Mouse (Mus musculus) forebrain, embryonic 15.5 days (tissue): Measurements from ENCODE around the gene 2310022B05Rik. TPM values are rescaled to one million over a fixed set of nuclear protein-coding genes. Genes with fewer than 3 reads are reported as not detected.
A peak's percentile ranks its signal among the peaks of the same experiment; 100 is the strongest.

Source experiments
- ATAC-seq: fragments of 200-750 bp; cut with Nextera tagmentation; replicated peaks from 2 replicates; pipeline ENCODE4 v1.8.0; 2017; ENCODE audit warnings: mild to moderate bottlenecking, moderate TSS enrichment, moderate library complexity
- H3K27ac ChIP-seq: fragments of 300-500 bp; sonication (generic); replicated peaks from 2 replicates; pipeline ENCODE4 v1.5.1; 2015; ENCODE audit warnings: mild to moderate bottlenecking, inconsistent platforms
- H3K27me3 ChIP-seq: fragments of 300-500 bp; sonication (generic); 2 replicates; pipeline ENCODE4 v1.6.1; 2015; ENCODE audit warnings: inconsistent platforms
- H3K36me3 ChIP-seq: fragments of 300-500 bp; sonication (generic); 2 replicates; pipeline ENCODE4 v1.6.1; 2015; ENCODE audit warnings: mild to moderate bottlenecking, inconsistent platforms
- H3K4me1 ChIP-seq: fragments of 300-500 bp; sonication (generic); 2 replicates; pipeline ENCODE4 v1.6.1; 2015; ENCODE audit warnings: inconsistent platforms
- H3K4me2 ChIP-seq: fragments of 300-500 bp; sonication (generic); replicated peaks from 2 replicates; pipeline ENCODE4 v1.6.1; 2015; ENCODE audit warnings: mild to moderate bottlenecking, inconsistent platforms
- H3K4me3 ChIP-seq: fragments of 300-500 bp; sonication (generic); 2 replicates; pipeline ENCODE4 v1.5.1; 2015; ENCODE audit warnings: mild to moderate bottlenecking, inconsistent platforms
- H3K9ac ChIP-seq: fragments of 300-500 bp; sonication (generic); replicated peaks from 2 replicates; pipeline ENCODE4 v1.6.1; 2015; ENCODE audit warnings: mild to moderate bottlenecking, inconsistent platforms
- H3K9me3 ChIP-seq: fragments of 300-500 bp; sonication (generic); 2 replicates; pipeline ENCODE4 v1.6.1; 2016; ENCODE audit warnings: inconsistent platforms
- WGBS: fragments of 180-500 bp; shearing (Covaris S2); methylation state at CpG from one replicate; pipeline ENCODE4 v1.1.7; 2015; ENCODE audit warnings: mixed read lengths; 5-methylcytosine and 5-hydroxymethylcytosine counted together
- polyA plus RNA-seq: library from polyadenylated mRNA; unstranded; fragments of >200 nt; fragmentation: Nextera tagmentation; extraction: Ambion mirVana; gene quantifications from 2 replicates; pipeline ENCODE4 v1.2.1, GENCODE M21; 2015

Gene 2310022B05Rik
- polyA plus RNA-seq, 1 experiment from 2014 or later: 27.6 TPM

- Histone ChIP-seq H3K27me3 (no peaks in the 10 kb centered on the region), H3K4me1 (peaks cover 16% of the 10 kb centered on the region), H3K4me3 (no peak overlapping the region), H3K9me3 (no peaks in the 10 kb centered on the region), H3K4me2 (no peak overlapping the region), H3K36me3 (no peaks in the 10 kb centered on the region), H3K27ac (no peak overlapping the region), H3K9ac (no peak overlapping the region)
- WGBS: 91% methylated on average over 4 of the region's 4 CpGs
- no peak for ATAC-seq
These were observed 32.3 kb downstream of the 2310022B05Rik start for GRCm38 (mm10) chr8:124630891-124631290.

- Histone ChIP-seq H3K9ac (no peak overlapping the region), H3K4me1 (peaks cover 16% of the 10 kb centered on the region), H3K4me3 (no peak overlapping the region), H3K9me3 (no peaks in the 10 kb centered on the region), H3K4me2 (no peak overlapping the region), H3K36me3 (no peaks in the 10 kb centered on the region), H3K27me3 (no peaks in the 10 kb centered on the region), H3K27ac (no peak overlapping the region)
- ATAC-seq: no peak
- 81% methylated on average over 6 of the region's 6 CpGs for WGBS
These were observed 32.7 kb downstream of the 2310022B05Rik start for GRCm38 (mm10) chr8:124630489-124630888.

- no peak overlapping the region for H3K4me3 ChIP-seq
- H3K4me2 ChIP-seq: no peak overlapping the region
- ATAC-seq: no peak
- H3K36me3 ChIP-seq: no peaks in the 10 kb centered on the region
- no peaks in the 10 kb centered on the region for H3K27me3 ChIP-seq
- no peak overlapping the region for H3K9ac ChIP-seq
- 85% methylated on average over 9 of the region's 9 CpGs for WGBS
- H3K9me3 ChIP-seq: no peaks in the 10 kb centered on the region
- no peak overlapping the region for H3K27ac ChIP-seq
- peaks cover 11% of the 10 kb centered on the region for H3K4me1 ChIP-seq
These were observed 36.9 kb downstream of the 2310022B05Rik start for GRCm38 (mm10) chr8:124626251-124626650.

GRCm38 (mm10) chr8:124621255-124621654, 41.9 kb downstream of the 2310022B05Rik start:
- 20% methylated on average over 5 of the region's 5 CpGs for WGBS
- Histone ChIP-seq H3K36me3 (no peaks in the 10 kb centered on the region), H3K4me3 (no peak overlapping the region), H3K9ac (no peak overlapping the region), H3K4me2 (no peak overlapping the region), H3K27ac (peak overlapping the region; percentile 79), H3K27me3 (no peaks in the 10 kb centered on the region), H3K9me3 (no peaks in the 10 kb centered on the region), H3K4me1 (peaks cover 24% of the 10 kb centered on the region)
- ATAC-seq: peak; percentile 77

- H3K36me3 ChIP-seq: no peaks in the 10 kb centered on the region
- no peak overlapping the region for H3K4me2 ChIP-seq
- H3K9ac ChIP-seq: no peak overlapping the region
- no peaks in the 10 kb centered on the region for H3K27me3 ChIP-seq
- no peaks in the 10 kb centered on the region for H3K9me3 ChIP-seq
- WGBS: 62% methylated on average over 9 of the region's 9 CpGs
- peaks cover 24% of the 10 kb centered on the region for H3K4me1 ChIP-seq
- ATAC-seq: no peak
- no peak overlapping the region for H3K27ac ChIP-seq
- H3K4me3 ChIP-seq: no peak overlapping the region
These were observed 44.9 kb downstream of the 2310022B05Rik start for GRCm38 (mm10) chr8:124618252-124618651.

GRCm38 (mm10) chr8:124617266-124617869, 45.8 kb downstream of the 2310022B05Rik start:
- H3K27ac ChIP-seq: peak overlapping the region; percentile 24; the same call in 1 of the 2 replicates

GRCm38 (mm10) chr8:124614325-124614724, 48.8 kb downstream of the 2310022B05Rik start:
- Histone ChIP-seq H3K4me1 (peaks cover 8% of the 10 kb centered on the region; the same call in 1 of the 2 replicates), H3K4me3 (no peak overlapping the region), H3K9ac (no peak overlapping the region), H3K27ac (no peak overlapping the region), H3K27me3 (no peaks in the 10 kb centered on the region), H3K36me3 (no peaks in the 10 kb centered on the region), H3K4me2 (no peak overlapping the region), H3K9me3 (no peaks in the 10 kb centered on the region)
- no peak for ATAC-seq
- WGBS: 80% methylated on average over 5 of the region's 6 CpGs

More at GRCm38 (mm10) chr8:124617266-124617869, 45.8 kb downstream of the 2310022B05Rik start:
- Histone ChIP-seq H3K4me3 (peak overlapping the region; percentile 44), H3K36me3 (no peaks in the 10 kb centered on the region), H3K9ac (peak overlapping the region; percentile 53), H3K27me3 (no peaks in the 10 kb centered on the region), H3K4me2 (peak overlapping the region; percentile 74), H3K9me3 (no peaks in the 10 kb centered on the region), H3K4me1 (peaks cover 24% of the 10 kb centered on the region)
- peak; percentile 74 for ATAC-seq
- WGBS: 5% methylated on average over 17 of the region's 17 CpGs

GRCm38 (mm10) chr8:124608972-124609353, 54.2 kb downstream of the 2310022B05Rik start:
- H3K4me2 ChIP-seq: no peak overlapping the region

GRCm38 (mm10) chr8:124608239-124608971, 54.8 kb downstream of the 2310022B05Rik start:
- H3K36me3 ChIP-seq: no peaks in the 10 kb centered on the region
- H3K4me3 ChIP-seq: no peak overlapping the region
- H3K27ac ChIP-seq: no peak overlapping the region
- no peaks in the 10 kb centered on the region for H3K4me1 ChIP-seq
- WGBS: 75% methylated on average over 13 of the region's 13 CpGs
- no peak for ATAC-seq
- no peaks in the 10 kb centered on the region for H3K27me3 ChIP-seq
- no peaks in the 10 kb centered on the region for H3K9me3 ChIP-seq
- no peak overlapping the region for H3K9ac ChIP-seq
- H3K4me2 ChIP-seq: no peak overlapping the region

More at GRCm38 (mm10) chr8:124608972-124609353, 54.2 kb downstream of the 2310022B05Rik start:
- WGBS: 77% methylated on average over 9 of the region's 9 CpGs
- Histone ChIP-seq H3K27me3 (no peaks in the 10 kb centered on the region), H3K9ac (no peak overlapping the region), H3K27ac (no peak overlapping the region), H3K36me3 (no peaks in the 10 kb centered on the region), H3K4me3 (no peak overlapping the region), H3K9me3 (no peaks in the 10 kb centered on the region), H3K4me1 (no peaks in the 10 kb centered on the region)
- no peak for ATAC-seq

- Histone ChIP-seq H3K4me2 (no peak overlapping the region), H3K9me3 (no peaks in the 10 kb centered on the region), H3K27ac (no peak overlapping the region), H3K4me1 (no peaks in the 10 kb centered on the region), H3K9ac (no peak overlapping the region), H3K4me3 (no peak overlapping the region), H3K27me3 (no peaks in the 10 kb centered on the region), H3K36me3 (no peaks in the 10 kb centered on the region)
- ATAC-seq: no peak
- WGBS: 73% methylated on average over 5 of the region's 5 CpGs
These were observed 59.1 kb downstream of the 2310022B05Rik start for GRCm38 (mm10) chr8:124604066-124604465.

- Histone ChIP-seq H3K4me1 (no peaks in the 10 kb centered on the region), H3K9ac (no peak overlapping the region), H3K27me3 (no peaks in the 10 kb centered on the region), H3K4me3 (no peak overlapping the region), H3K36me3 (no peaks in the 10 kb centered on the region), H3K27ac (no peak overlapping the region), H3K4me2 (no peak overlapping the region), H3K9me3 (no peaks in the 10 kb centered on the region)
- ATAC-seq: no peak
- 84% methylated on average over 4 of the region's 4 CpGs for WGBS
These were observed 73.8 kb downstream of the 2310022B05Rik start for GRCm38 (mm10) chr8:124589393-124589792.

- no peaks in the 10 kb centered on the region for H3K4me1 ChIP-seq
- 86% methylated on average over 2 of the region's 2 CpGs for WGBS
- ATAC-seq: no peak
- H3K9me3 ChIP-seq: no peaks in the 10 kb centered on the region
- no peak overlapping the region for H3K4me3 ChIP-seq
- no peaks in the 10 kb centered on the region for H3K27me3 ChIP-seq
- no peak overlapping the region for H3K4me2 ChIP-seq
- H3K36me3 ChIP-seq: no peaks in the 10 kb centered on the region
- no peak overlapping the region for H3K27ac ChIP-seq
- H3K9ac ChIP-seq: no peak overlapping the region
These were observed 76.6 kb downstream of the 2310022B05Rik start for GRCm38 (mm10) chr8:124586556-124586955.
